Mouse (Mus musculus): ENCODE measurements around the gene Rab3a. TPM values are rescaled to one million over a fixed set of nuclear protein-coding genes. Genes with fewer than 3 reads are reported as not detected.

Rab3a gene
- polyA plus RNA-seq, 2 experiments, result 1.6 to 2.7 TPM

DNA sequence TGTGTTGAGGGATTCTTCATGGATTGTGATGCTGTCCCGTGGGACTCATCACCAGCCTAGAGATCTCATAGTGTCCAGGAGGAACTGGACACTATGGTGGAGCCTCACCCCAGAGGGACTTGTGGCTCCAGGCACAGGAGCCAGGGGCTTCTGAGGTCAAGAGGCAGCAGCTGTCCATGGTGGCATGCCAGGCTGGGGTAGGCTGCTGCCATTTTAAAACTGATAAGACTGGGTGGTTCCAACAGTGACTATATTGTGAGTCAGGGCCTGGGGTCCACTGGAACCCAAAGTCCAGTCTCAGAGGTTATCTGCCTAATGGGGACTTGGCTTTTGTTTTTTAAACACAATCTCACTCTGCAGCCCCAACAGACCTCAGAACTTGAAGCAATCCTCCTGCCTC is 47.4 kb downstream of the Rab3a start:
- no peak overlapping the region for H3K4me3 ChIP-seq (ENCODE audit: insufficient read depth in 1 of 2, low read depth in 2 of 2, low read length in 2 of 2)
- no peak for DNase-seq (ENCODE audit: low read depth in 3 of 3, low spot score in 3 of 3)
- H3K27ac ChIP-seq, result no peak overlapping the region
- H3K4me1 ChIP-seq (replicated peaks; ENCODE audit: control insufficient read depth in 2 of 2, insufficient read depth in 2 of 2, low read length in 1 of 2), result peaks cover 24 to 27% of the 10 kb centered on the region in 2 experiments
- H3K36me3 ChIP-seq (replicated peaks; ENCODE audit: control insufficient read depth, insufficient read depth, low read depth), result no peaks in the 10 kb centered on the region
- WGBS (ENCODE audit: insufficient replicate concordance), result 74% methylated on average over 1 of the region's 1 CpGs
- peaks cover 34% of the 10 kb centered on the region for H3K27me3 ChIP-seq (ENCODE audit: control insufficient read depth, insufficient read depth, low read length)
- ATAC-seq (ENCODE audit: insufficient read depth), result no peak
- TF ChIP-seq EP300 (IDR thresholded peaks at IDR 0.05; ENCODE audit: low read depth) (no peak), CTCF (IDR thresholded peaks at IDR 0.05; ENCODE audit: low read depth) (no peak)
- H3K9me3 ChIP-seq (ENCODE audit: control insufficient read depth, low read length), result no peaks in the 10 kb centered on the region
- no peak overlapping the region for H3K9ac ChIP-seq (replicated peaks)
- no peak overlapping the region for H3K4me2 ChIP-seq (ENCODE audit: low read depth)

DNA sequence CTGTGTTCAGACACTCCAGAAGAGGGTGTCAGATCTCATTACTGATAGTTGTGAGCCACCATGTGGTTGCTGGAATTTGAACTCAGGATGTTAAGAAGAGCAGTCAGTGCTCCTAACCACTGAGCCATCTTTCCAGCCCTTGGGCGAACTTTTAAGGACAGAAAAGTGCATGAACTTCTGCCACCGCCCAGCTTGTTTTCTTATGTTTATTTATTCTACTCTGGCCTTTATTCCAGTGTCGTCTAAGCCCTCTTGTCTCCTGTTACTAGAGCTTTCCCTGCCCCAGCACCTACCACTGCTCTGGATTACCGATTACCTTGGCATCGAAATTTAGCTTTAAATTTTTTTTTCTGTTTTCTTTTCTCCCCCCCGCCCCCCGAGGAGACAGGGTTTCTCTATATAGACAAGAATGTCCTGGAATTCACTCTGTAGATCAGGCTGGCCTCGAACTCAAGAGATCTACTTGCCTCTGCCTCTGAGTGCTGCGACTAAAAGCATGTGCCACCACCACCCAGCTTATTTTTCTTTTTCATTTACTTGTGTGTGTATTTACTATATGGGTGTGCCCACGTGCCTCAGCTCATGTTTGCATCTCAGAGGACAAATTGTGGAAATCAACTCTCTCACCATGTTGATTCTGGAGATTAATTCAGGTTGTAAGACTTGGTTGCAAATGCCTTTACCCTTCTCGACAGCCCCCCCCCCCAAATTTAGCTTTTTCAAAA is 48.5 kb downstream of the Rab3a start:
- peaks cover 27% of the 10 kb centered on the region for H3K27me3 ChIP-seq (ENCODE audit: control insufficient read depth, insufficient read depth, low read length)
- H3K27ac ChIP-seq, result no peak overlapping the region
- no peaks in the 10 kb centered on the region for H3K9me3 ChIP-seq (ENCODE audit: control insufficient read depth, low read length)

DNA sequence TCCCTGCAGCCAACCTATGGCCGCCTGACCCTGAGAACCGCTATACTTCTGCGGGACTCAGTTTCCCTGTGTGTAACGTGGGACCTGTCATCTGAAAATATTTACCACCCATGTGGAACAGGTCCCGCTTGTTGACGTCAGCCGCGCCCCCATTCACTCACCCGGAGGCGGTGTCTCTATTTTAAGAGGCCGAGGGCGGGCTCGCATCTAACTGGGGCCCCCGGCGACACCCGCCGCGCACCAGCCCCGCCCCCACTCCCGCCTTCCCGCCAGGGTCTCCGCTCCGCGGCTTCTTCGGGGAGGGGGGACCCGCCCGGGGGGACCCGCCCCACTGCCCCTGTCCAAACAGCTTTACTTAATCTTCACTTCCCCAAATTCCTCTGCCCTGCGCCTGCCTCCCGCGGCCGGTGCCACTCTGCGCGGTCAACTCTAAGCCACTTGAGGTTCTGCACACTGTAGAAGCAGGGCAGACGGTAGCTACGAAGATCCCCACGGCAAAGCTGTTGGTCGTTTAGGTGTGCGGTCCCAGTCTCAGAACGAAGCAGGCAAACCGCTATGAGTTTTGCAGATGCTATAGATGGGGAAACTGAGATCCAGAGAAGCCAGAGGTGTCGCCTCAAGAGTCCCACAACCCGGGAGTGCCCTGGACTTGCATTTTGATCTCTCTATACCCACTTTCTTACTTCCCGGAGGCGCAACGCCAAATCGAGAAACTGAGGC is 49.4 kb downstream of the Rab3a start:
- TF ChIP-seq CTCF (IDR thresholded peaks at IDR 0.05; ENCODE audit: low read depth) (no peak), EP300 (IDR thresholded peaks at IDR 0.05; ENCODE audit: low read depth) (no peak)
- DNase-seq (ENCODE audit: low read depth in 3 of 3, low spot score in 3 of 3), result peak in 1 of 3 experiments; percentile 36
- Histone ChIP-seq H3K4me3 (ENCODE audit: insufficient read depth in 1 of 2, low read depth in 2 of 2, low read length in 2 of 2) (peak overlapping the region; percentile 55 to 68), H3K4me2 (ENCODE audit: low read depth) (peak overlapping the region; percentile 96), H3K4me1 (replicated peaks; ENCODE audit: control insufficient read depth in 2 of 2, insufficient read depth in 2 of 2, low read length in 1 of 2) (peaks cover 23 to 34% of the 10 kb centered on the region in 2 experiments), H3K36me3 (replicated peaks; ENCODE audit: control insufficient read depth, insufficient read depth, low read depth) (no peaks in the 10 kb centered on the region), H3K9ac (replicated peaks) (peak overlapping the region; percentile 59), H3K27me3 (ENCODE audit: control insufficient read depth, insufficient read depth, low read length) (peaks cover 17% of the 10 kb centered on the region), H3K9me3 (ENCODE audit: control insufficient read depth, low read length) (no peaks in the 10 kb centered on the region), H3K27ac (peak overlapping the region; percentile 37)
- under 1% methylated on average over 46 of the region's 47 CpGs for WGBS (ENCODE audit: insufficient replicate concordance)
- ATAC-seq (ENCODE audit: insufficient read depth), result peak; percentile 50

More for the DNA sequence above, 48.5 kb downstream of the Rab3a start:
- Histone ChIP-seq H3K36me3 (replicated peaks; ENCODE audit: control insufficient read depth, insufficient read depth, low read depth) (no peaks in the 10 kb centered on the region), H3K4me1 (replicated peaks; ENCODE audit: control insufficient read depth in 2 of 2, insufficient read depth in 2 of 2, low read length in 1 of 2) (peaks cover 23 to 34% of the 10 kb centered on the region in 2 experiments), H3K4me3 (ENCODE audit: insufficient read depth in 1 of 2, low read depth in 2 of 2, low read length in 2 of 2) (peak overlapping the region in 1 of 2 experiments; percentile 55; a peak in 2 of 4 replicates), H3K9ac (replicated peaks) (peak overlapping the region; percentile 59; the same call in 1 of the 2 replicates), H3K4me2 (ENCODE audit: low read depth) (peak overlapping the region; percentile 96)
- ATAC-seq (ENCODE audit: insufficient read depth) (no peak), DNase-seq (ENCODE audit: low read depth in 3 of 3, low spot score in 3 of 3) (no peak)
- WGBS (ENCODE audit: insufficient replicate concordance), result 64% methylated on average over 11 of the region's 11 CpGs
- no peak for TF ChIP-seq CTCF (IDR thresholded peaks at IDR 0.05; ENCODE audit: low read depth)
- TF ChIP-seq EP300 (IDR thresholded peaks at IDR 0.05; ENCODE audit: low read depth), result no peak

DNA sequence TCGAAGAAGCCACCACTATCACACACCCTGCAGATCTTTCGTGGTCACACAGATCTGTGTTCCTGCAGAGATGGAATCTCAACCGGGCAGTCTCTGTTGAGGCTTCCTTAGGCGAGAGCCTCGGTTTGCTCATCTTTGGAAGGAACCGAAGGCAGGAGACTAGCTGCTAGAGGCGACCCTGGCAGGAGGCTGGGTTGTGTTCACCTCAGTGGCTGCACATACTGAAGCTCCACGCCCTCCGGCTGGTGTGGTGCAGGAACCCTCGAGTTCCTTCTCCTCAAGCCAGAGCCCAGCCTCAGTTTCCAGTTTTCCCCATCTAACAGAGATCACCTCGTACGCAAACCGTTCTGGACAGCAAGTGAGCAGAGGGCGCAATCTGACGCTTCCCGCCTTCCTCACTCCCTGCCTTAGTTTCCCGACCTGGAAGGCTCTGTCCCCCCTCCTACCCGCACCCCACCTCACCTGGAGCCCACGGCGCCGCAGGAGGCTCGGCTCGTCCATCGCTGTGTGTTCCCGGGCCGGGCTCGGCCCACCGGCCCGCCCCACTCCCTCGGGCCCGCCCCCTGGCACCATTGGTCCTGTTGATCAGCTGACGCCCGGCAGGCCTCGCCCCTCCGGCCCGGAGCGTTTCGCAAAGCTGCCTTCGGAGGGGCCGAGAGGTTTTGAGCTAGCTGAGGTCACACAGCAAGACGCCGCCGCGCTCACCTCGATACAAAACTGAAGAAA is 50.2 kb downstream of the Rab3a start, which contains the start of gene Mast3:
Gene Mast3 (minus strand): TSS at position 574 of the 726 bp plus-strand sequence.
- under 1% methylated on average over 45 of the region's 45 CpGs for WGBS (ENCODE audit: insufficient replicate concordance)
- H3K9me3 ChIP-seq (ENCODE audit: control insufficient read depth, low read length), result no peaks in the 10 kb centered on the region
- peak within 1 kb of the TSS; percentile 96 for H3K4me2 ChIP-seq (ENCODE audit: low read depth)
- no peak for TF ChIP-seq EP300 (IDR thresholded peaks at IDR 0.05; ENCODE audit: low read depth)
- TF ChIP-seq CTCF (IDR thresholded peaks at IDR 0.05; ENCODE audit: low read depth), result no peak
- DNase-seq (ENCODE audit: low read depth in 3 of 3, low spot score in 3 of 3), result peak; percentile 65 to 68 (median 67)
- H3K4me1 ChIP-seq (replicated peaks; ENCODE audit: control insufficient read depth in 2 of 2, insufficient read depth in 2 of 2, low read length in 1 of 2), result peaks cover 23 to 34% of the 10 kb centered on the region in 2 experiments
- H3K4me3 ChIP-seq (ENCODE audit: insufficient read depth in 1 of 2, low read depth in 2 of 2, low read length in 2 of 2), result peak within 1 kb of the TSS; percentile 55 to 68
- H3K27ac ChIP-seq, result peak within 1 kb of the TSS; percentile 37
- peak; percentile 85 for ATAC-seq (ENCODE audit: insufficient read depth)
- peak within 1 kb of the TSS; percentile 59 for H3K9ac ChIP-seq (replicated peaks)
- no peaks in the 10 kb centered on the region for H3K36me3 ChIP-seq (replicated peaks; ENCODE audit: control insufficient read depth, insufficient read depth, low read depth)
- peaks cover 10% of the 10 kb centered on the region for H3K27me3 ChIP-seq (ENCODE audit: control insufficient read depth, insufficient read depth, low read length)
